Mouse (Mus musculus) heart, adult 11 months (tissue): ENCODE data around the gene Fgfr2.

ENCODE experiments used
- DNase-seq: peaks from one replicate; pipeline ENCODE4 v3.0.0; 2022

The Fgfr2 gene

GRCm38 (mm10) chr7:131356105-131356504, 1767.0 kb downstream of the Fgfr2 start:
- peak; percentile 37 for DNase-seq

DNA sequence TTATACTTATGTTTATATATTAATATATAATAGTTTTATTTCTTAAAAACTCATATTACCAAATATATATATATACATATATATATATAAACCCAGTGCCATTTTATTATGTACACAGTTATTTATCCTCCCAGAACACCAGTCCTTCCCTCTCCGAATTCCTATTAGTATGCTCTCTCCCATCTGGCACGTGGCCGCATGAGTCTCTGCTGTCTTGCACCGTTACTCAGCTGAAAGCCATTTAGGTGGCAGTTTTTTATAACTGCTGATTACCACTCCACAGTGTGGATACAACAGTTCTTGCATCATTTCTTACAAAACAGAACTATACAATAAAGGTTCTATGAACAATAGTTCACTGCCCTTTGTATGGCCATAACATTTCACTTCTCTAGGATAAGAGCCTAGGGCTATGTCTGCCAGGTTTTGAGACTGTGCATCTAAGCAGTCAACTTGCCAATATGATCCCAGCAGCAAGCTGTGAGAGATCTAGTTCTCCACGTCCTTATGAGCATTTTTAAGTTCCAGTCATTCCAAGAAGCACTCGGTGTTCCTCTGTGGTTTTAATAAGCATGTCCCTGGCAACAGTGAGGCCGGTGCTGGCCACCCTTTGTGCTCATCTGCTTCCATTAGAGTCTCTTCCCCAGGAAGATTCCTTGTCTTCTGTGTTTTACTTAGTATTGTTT, 1777.2 kb downstream of the Fgfr2 start:
- no peak for DNase-seq

GRCm38 (mm10) chr7:131337502-131338068, 1785.6 kb downstream of the Fgfr2 start:
- peak; percentile 55 for DNase-seq

DNA sequence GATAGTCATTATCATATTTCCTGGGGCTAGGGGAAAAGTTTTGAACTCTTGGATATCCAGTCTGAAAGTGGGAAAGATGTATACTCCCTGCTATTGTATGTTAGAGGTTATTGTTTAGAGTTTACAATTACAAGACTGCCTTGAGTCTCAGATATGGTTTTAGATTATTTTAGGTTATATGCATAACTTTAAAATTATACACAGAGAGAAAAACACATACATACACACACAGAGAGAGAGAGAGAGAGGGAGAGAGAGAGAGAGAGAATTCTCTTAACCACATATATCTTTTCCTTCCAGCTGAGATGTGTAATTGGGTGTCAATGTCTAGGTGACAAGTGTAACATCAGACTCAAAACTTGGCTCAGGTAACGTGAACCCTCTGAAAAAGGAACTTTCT, 1789.6 kb downstream of the Fgfr2 start, which contains the start of gene Fam24a:
Gene Fam24a (plus strand): TSS at position 301 of the 400 bp plus-strand sequence.
- no peak for DNase-seq

- peak; percentile 36 for DNase-seq
These were observed 1791.5 kb downstream of the Fgfr2 start for GRCm38 (mm10) chr7:131331688-131332087.

DNA sequence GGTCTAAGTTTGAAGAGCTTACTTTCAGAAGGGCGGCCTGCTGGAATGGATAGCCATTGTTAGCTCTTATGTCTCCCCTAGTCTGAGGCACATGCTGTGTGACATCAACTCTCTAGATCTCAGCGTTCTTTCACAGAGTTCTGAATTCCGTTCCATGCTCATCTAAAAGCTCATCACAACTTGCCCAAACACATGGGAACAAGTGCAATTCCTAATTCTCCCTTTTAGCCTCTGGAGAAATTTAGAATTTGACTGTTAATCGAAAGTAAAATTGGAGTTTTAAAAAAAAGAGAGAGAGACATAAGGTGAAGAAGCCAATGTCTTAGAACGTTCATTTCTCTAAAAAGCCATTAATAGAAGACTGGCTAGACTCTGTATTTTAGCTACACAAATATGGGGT, 1793.7 kb downstream of the Fgfr2 start, which contains the start of gene Fam24b:
Gene Fam24b (minus strand): TSS at position 101 of the 400 bp plus-strand sequence.
- peak; percentile 8 for DNase-seq

DNA sequence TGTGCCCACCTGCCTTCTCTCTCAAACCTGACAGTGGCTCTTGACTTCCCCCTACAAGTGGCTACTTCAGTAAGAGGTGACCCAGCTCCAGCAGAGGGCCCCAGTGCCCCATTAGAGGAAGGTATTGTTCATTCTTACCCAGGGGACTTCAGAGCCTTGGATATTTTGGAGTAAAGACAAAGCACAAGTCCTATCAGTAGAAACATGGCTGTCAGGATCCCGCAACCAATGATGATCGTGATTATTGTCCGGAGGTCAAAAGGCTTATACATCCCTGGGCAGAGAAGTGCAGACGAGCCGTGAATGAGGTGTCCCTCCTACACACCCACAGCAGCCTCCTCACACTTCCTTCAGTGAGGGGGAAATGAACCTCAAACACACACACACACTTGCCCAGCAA, 1796.1 kb downstream of the Fgfr2 start:
- peak; percentile 73 for DNase-seq

GRCm38 (mm10) chr7:131322192-131322591, 1801.0 kb downstream of the Fgfr2 start, which contains the start of gene Cuzd1:
Cuzd1 (minus strand) TSS chr7:131322292.
- peak; percentile 65 for DNase-seq

DNA sequence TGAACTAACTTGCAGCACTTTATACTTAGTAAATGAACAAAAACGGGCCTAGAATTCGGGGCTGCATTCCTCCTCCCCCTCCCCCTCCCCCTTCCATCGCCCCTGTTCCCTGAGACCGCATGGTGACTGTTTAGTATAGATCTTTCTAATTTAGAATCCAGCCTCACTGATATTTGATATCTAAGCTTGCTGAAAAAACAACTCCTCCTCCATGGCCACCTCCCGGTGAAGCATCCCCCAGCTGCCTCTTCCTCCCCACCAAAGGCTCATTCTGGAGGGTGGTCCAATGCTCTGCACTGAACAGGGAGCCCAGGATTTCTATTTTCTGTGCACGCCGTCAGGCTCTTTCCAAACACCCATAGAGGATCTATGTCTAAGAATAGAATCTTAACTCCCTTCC, 1804.8 kb downstream of the Fgfr2 start:
- DNase-seq, result peak; percentile 33

DNA sequence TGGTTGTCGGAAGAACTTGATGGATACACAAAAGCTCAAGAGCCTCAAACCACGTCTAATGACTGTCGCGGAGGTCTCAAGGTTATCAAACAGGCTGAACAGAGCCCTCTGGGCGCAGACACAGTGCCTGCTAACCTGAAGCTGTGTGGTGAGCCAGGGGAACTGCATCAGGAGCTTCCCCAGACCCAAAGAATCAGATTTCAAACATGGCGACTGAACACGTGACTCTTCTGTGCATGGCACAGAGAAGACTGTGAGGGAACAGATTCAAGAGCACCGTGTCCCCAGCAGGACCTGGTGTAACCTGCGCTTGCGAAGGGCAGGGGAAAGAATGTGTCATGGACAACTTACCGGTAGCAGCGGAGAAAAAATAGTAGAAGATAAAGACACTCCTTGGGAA, 1805.6 kb downstream of the Fgfr2 start:
- peak; percentile 68 for DNase-seq

DNA sequence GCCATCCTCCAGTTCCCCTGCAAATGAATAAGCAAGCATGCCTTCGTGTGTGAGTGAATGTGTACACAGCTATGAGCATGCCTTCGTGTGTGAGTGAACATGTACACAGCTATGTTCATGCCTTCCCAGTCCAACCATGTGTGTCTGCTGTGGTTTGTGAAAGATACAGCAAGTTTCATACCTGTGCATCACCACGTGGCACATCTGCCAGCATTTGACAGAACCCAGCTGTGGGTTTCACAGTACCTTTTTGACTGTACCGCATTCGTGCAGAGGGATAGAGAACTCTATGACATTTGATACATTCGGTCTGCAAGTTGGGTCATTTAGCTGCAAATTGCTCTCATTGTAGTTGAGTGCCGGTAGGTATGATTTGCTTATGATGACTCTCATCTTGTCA, 1808.7 kb downstream of the Fgfr2 start:
- no peak for DNase-seq

- DNase-seq, result no peak
These were observed 1816.4 kb downstream of the Fgfr2 start for GRCm38 (mm10) chr7:131306733-131307132.

DNA sequence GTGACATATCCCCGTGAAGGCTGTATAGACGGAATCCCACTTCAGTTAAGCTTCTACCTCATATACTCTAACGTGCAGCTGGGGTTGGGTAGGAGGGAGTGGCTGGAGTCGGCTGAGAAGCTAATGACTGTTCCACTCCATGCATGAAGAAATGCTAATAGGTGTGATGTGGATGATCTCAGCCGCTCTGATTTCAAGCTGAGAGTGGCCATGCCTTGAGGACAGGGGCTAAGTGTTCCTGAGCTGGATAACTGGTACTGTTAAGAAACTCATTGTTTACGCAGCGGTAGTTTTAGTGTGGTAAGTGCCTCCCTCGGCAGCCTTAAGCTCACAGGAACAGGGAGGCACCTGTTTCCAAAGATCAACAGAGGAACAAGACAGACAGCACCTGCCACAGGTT, 1819.8 kb downstream of the Fgfr2 start:
- peak; percentile 75 for DNase-seq

DNA sequence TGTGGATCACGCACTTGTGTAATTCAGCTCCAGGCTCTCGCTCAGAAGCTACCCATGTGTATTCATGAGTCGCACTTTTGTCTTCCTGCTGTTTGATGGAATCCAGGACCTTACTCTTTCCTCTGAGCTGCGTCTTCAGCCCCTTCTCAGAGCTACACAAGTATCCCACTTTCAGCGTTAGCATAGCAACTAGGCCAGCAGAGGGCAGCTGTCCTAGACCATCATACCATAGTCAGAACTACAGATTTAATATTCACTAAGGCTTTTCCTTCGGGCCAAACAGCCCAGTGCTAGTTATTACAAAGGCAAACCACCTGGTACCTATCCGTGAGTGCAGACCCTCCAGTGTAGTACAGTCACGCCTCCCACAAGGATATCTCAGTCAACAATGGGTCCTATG, 1826.0 kb downstream of the Fgfr2 start:
- peak; percentile 49 for DNase-seq

GRCm38 (mm10) chr7:131265851-131266250, 1857.3 kb downstream of the Fgfr2 start:
- DNase-seq, result peak; percentile 84

GRCm38 (mm10) chr7:131264251-131264650, 1858.9 kb downstream of the Fgfr2 start:
- DNase-seq, result no peak

GRCm38 (mm10) chr7:131260946-131261345, 1862.2 kb downstream of the Fgfr2 start:
- no peak for DNase-seq

DNA sequence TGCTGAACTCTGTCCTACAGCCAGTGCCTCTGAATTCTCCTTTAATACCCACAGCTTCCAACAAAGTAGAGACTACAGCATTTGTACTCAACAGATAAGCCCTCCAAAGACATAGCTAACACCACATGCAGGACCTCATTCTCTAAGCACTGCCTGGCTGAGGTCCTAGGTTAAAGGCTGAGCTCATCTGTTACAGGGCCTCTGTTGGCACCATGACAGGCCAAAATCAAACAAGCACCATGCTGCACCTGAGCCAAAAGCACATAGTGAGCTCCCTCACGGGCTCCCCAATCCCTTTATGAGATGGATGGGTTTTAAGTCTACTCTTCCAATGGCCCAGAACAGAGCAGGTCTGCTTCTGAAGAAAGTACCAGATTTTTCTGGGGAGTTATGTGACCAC, 1865.8 kb downstream of the Fgfr2 start:
- no peak for DNase-seq

DNA sequence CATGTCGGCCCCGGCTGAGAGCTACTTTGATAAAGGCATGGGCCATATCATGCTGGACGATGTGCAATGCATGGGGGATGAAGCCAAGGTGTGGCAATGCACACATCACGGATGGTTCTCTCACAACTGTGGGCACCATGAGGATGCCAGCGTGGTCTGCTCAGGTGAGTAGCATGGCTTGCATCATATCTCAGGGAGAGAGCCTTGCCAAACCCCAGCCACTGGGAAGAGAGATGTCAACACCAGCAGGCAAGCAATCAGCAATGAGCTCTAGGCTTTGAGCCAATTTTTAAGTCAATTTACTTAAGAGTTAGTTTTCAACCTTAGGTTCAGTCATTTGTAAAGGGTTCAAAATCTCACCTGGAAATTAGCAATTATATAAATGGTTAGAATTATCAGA, 1866.3 kb downstream of the Fgfr2 start:
- no peak for DNase-seq

DNA sequence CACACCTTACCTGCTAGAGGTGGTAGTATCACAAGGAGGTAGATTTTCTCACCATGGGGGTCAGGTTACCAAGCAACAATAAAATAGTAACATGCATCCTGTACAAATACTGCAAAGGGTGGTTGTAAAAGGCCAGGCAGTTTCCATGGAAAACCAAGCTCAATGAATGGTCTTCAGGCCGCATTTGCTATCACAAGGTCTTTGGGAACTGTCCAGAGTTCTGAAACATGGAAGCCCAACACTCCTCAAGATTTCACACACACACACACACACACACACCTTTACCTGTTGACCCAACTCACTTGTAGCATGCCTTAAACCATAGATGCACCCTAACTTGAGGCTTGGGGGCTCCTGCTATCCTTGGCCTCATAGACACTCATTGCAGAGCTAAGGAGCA, 1878.2 kb downstream of the Fgfr2 start:
- no peak for DNase-seq

GRCm38 (mm10) chr7:131236091-131236490, 1887.1 kb downstream of the Fgfr2 start:
- no peak for DNase-seq

DNA sequence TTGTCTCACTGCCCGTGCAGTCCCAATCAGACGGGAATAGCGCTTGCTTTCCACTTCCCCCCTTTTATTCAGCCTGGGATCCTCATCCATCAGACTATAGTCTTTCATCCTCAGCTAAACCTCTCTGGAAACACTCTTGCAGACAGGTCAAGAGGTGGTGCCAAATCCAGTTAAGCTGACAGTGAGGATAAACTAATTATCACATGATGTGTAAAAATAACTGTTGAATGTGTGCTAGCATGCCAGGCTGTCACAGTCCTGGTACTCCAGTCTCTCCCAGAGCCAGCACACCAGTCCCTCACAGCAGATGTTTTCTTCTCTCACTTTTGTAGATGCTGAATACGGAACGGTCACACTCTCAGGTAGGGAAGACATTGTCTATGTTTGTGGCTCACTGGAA, 1900.1 kb downstream of the Fgfr2 start:
- DNase-seq, result peak; percentile 92

DNA sequence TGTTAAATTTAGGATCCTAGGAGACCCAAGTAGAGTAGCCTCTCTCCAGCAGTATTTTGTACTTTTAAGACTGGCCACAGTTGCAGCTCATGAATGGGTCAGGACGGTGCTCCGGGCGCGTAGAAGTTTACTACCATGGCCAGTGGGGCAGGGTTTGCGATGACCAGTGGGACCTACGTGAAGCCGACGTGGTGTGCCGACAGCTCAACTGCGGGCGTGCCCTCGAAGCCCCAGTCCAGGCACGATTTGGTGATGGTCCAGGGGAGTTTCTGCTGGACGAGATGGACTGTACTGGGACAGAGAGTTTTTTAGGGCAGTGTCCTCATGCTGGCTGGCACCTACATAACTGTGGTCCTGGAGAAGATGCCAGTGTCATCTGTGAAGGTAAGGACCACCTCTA, 1935.2 kb downstream of the Fgfr2 start:
- peak; percentile 77 for DNase-seq

DNA sequence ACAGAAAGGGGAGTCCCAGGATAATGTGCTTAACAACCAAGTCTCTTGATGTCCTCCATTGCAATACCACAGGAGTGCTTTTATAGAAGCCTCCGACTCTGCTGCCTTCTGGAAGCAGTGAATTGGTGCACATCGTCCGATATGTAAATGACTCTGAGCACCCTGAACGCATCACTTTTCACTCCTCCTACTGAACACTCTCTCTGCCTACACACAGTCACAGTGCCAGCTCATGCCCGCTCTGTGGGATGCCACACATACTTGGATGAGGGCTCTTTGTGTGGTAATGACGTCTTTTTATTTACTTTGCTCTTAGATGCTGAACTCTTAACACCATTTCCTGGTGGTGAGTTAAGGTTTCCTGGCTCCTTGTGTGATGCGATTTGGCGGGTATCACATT, 1936.1 kb downstream of the Fgfr2 start:
- peak; percentile 76 for DNase-seq

DNA sequence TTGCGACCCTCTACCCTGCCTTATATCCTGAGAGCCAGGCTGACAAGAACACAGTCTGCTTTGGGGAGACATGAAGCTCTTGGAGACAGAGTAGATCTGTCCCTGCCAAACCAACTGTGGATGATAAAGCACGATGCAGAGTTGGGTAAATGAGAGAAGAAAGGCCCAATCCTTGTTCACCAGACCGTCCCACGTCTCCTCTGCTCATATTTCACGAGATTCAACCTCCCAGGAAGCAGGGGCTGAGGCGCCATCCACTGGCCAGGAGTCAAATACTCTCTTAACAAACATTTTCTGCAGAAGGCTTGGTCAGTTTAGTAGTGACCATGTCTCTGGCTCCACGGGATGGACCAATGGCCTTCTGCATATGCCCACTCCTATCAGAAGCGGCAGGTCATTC, 1938.8 kb downstream of the Fgfr2 start:
- no peak for DNase-seq
